Mouse (Mus musculus): ENCODE measurements around the gene Btbd35f27. TPM values are rescaled to one million over a fixed set of nuclear protein-coding genes. Genes with fewer than 3 reads are reported as not detected.
"Not testable (repeated sequence)": the region's sequence is repeated elsewhere in the genome, so short reads cannot be mapped to it uniquely, and the experiment has no call there.

The Btbd35f27 gene
- not detected for total RNA-seq (2021)
- long read RNA-seq, experiment 1 = 0 reads
- long read RNA-seq, experiment 2 = 0 reads

DNA sequence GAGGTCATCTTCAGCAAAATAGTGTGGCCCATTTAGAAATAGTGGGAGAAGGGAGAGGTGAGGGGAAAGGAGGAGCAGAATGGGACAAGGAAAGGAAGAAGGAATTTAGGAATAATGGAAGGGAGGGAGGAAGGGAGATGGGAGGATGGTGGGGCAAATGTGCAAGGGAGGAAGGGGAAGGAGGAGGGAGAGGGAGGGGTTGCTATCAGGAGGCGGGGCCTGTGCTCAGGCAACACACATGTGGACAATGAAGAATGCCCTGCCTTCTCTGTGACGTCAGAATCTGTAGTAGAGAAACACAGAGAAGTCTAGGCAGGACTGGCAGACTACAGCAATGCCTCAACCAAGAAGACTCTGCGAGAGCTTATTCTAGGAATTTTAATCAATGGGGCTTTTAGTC, at the start of gene Btbd35f27:
Gene Btbd35f27 (plus strand): TSS at position 301 of the 400 bp plus-strand sequence.
- H3K4me3 ChIP-seq; DNase-seq (ENCODE audit: extremely low spot score in 1 of 2, low spot score in 2 of 2); intact Hi-C loops (cut with DNase I); H3K27ac ChIP-seq: not testable (repeated sequence)

Other genes starting within 250 kb of the Btbd35f27 start
- not detected for gene Btbd35f4, start 151.6 kb upstream of the Btbd35f27 start, total RNA-seq (2021)

All from left cerebral cortex, adult 2 months (tissue).